Mouse (Mus musculus): ENCODE results near the gene Sec1. TPM values are rescaled to one million over a fixed set of nuclear protein-coding genes. Genes with fewer than 3 reads are reported as not detected.

The Sec1 gene
- polyA plus RNA-seq, 1 experiment from 2014 or later, result 0.43 TPM

DNA sequence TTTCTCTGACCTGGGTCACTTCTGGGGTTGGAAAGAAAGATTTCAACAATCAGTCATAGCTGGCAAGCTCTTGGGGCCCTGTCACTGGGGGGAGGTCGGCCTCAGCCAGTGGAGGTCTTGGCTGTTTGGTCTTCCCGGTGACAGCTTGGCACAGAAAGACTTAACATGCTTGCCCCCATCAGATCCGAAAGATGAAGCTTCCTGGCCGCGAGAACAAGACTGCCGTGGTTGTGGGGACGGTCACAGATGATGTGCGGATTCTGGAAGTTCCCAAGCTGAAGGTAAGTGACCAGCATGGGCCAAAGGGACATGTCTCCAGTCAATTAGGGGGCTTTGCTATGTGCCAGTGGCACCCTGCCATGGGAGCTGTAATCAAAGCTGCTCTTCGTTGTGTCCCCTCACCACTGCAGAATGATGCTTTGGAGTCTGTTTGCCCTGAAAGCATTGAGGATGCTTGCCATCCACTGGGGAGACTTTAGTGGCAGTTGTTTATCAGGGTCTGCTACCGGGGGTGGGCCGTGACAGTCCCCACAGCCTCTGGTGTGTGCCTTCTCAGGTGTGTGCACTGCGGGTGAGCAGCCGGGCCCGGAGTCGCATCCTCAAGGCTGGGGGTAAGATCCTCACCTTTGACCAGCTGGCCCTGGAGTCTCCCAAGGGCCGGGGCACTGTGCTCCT is 25.7 kb upstream of the Sec1 start:
- WGBS, result 92% methylated on average over 15 of the region's 16 CpGs
- no peaks in the 10 kb centered on the region for H3K27me3 ChIP-seq (replicated peaks; ENCODE audit: control insufficient read depth, insufficient read depth, low read length)
- no peak overlapping the region for H3K27ac ChIP-seq (ENCODE audit: low read depth, low read length)
- H3K9me3 ChIP-seq (ENCODE audit: control insufficient read depth, low read length), result no peaks in the 10 kb centered on the region
- H3K9ac ChIP-seq (ENCODE audit: low read depth, low read length), result peak overlapping the region; percentile 52
- H3K36me3 ChIP-seq (ENCODE audit: control insufficient read depth, insufficient read depth, low read length), result peaks cover 28% of the 10 kb centered on the region
- peaks cover 34% of the 10 kb centered on the region for H3K4me1 ChIP-seq (ENCODE audit: control insufficient read depth, insufficient read depth, low read depth, low read length)
- no peak for ATAC-seq
- H3K4me2 ChIP-seq (ENCODE audit: low read length), result no peak overlapping the region
- H3K4me3 ChIP-seq (ENCODE audit: low read length), result no peak overlapping the region

DNA sequence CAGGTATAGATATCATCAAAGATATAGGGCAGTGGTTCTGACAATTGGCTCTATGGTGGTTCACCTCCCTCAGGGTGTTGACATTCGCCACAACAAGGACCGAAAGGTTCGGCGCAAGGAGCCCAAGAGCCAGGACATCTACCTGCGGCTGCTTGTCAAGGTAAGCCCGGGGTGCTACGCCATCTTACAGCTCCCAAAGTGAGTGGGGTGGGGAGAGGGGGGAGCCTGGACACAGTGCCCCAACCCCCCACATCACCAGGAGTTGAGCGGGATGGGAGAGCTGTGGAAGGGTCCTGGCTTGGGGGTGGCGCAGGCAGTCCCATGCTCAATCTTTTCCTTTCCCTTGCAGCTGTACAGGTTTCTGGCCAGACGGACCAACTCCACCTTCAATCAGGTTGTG is 25.0 kb upstream of the Sec1 start:
- Histone ChIP-seq H3K27me3 (replicated peaks; ENCODE audit: control insufficient read depth, insufficient read depth, low read length) (no peaks in the 10 kb centered on the region), H3K4me1 (ENCODE audit: control insufficient read depth, insufficient read depth, low read depth, low read length) (peaks cover 39% of the 10 kb centered on the region), H3K9ac (ENCODE audit: low read depth, low read length) (peak overlapping the region; percentile 52), H3K36me3 (ENCODE audit: control insufficient read depth, insufficient read depth, low read length) (peaks cover 24% of the 10 kb centered on the region), H3K4me3 (ENCODE audit: low read length) (peak overlapping the region; percentile 71), H3K4me2 (ENCODE audit: low read length) (peak overlapping the region; percentile 64), H3K27ac (ENCODE audit: low read depth, low read length) (no peak overlapping the region), H3K9me3 (ENCODE audit: control insufficient read depth, low read length) (no peaks in the 10 kb centered on the region)
- 86% methylated on average over 10 of the region's 10 CpGs for WGBS
- no peak for ATAC-seq

DNA sequence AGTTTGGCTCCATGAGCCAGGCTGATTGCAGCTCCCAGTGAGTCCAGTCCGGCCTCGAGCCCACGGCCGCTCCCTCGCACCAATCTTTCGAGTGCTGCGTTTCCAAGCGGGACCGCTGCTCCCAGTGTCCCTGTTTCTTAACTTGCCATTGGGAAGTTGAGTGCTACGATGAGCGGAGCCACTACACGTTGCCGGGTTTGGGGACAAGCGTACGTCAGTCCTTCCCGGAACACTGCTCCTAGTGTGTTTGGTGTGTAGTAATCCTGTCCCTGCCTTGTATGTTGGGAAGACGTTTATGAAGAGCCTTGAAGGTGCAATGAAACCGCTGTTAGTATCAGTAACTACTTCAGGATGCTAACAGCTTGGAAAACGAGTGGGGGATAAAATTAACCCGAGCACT is 24.1 kb upstream of the Sec1 start:
- under 1% methylated on average over 20 of the region's 20 CpGs for WGBS
- H3K4me1 ChIP-seq (ENCODE audit: control insufficient read depth, insufficient read depth, low read depth, low read length), result peaks cover 42% of the 10 kb centered on the region
- peak overlapping the region; percentile 64 for H3K4me2 ChIP-seq (ENCODE audit: low read length)
- no peaks in the 10 kb centered on the region for H3K9me3 ChIP-seq (ENCODE audit: control insufficient read depth, low read length)
- H3K27me3 ChIP-seq (replicated peaks; ENCODE audit: control insufficient read depth, insufficient read depth, low read length), result no peaks in the 10 kb centered on the region
- peaks cover 21% of the 10 kb centered on the region for H3K36me3 ChIP-seq (ENCODE audit: control insufficient read depth, insufficient read depth, low read length)
- peak overlapping the region; percentile 89 for H3K27ac ChIP-seq (ENCODE audit: low read depth, low read length)
- no peak for ATAC-seq
- H3K4me3 ChIP-seq (ENCODE audit: low read length), result peak overlapping the region; percentile 71
- H3K9ac ChIP-seq (ENCODE audit: low read depth, low read length), result peak overlapping the region; percentile 80

DNA sequence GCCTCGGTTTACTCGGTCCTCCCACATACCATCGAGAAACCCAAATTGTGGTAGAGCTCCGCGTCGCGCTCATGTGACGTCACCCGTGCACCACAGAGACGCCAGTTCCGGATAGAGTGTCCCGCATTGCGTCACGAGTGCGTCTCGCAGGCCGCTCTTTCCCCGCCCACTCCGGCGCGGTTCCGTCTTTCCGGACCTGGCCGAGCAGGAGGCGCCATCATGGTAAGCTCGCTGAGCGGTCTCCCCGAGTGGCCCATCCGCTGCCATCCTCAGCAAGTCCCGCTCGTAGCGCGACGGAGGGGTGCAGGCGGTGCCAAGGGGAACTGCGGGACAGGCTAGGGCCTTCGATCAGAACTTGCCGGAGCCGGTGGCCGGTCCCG is 23.7 kb upstream of the Sec1 start, which contains the start of gene Sphk2:
Gene Sphk2 (minus strand): TSS at position 85 of the 380 bp plus-strand sequence.
- Histone ChIP-seq H3K36me3 (ENCODE audit: control insufficient read depth, insufficient read depth, low read length) (peaks cover 25% of the 10 kb centered on the region), H3K27me3 (replicated peaks; ENCODE audit: control insufficient read depth, insufficient read depth, low read length) (no peaks in the 10 kb centered on the region), H3K4me1 (ENCODE audit: control insufficient read depth, insufficient read depth, low read depth, low read length) (peaks cover 42% of the 10 kb centered on the region), H3K9ac (ENCODE audit: low read depth, low read length) (peak within 1 kb of the TSS; percentile 88), H3K4me3 (ENCODE audit: low read length) (peak within 1 kb of the TSS; percentile 71), H3K4me2 (ENCODE audit: low read length) (peak within 1 kb of the TSS; percentile 87), H3K9me3 (ENCODE audit: control insufficient read depth, low read length) (no peaks in the 10 kb centered on the region), H3K27ac (ENCODE audit: low read depth, low read length) (peak within 1 kb of the TSS; percentile 92)
- peak; percentile 81 for ATAC-seq
- under 1% methylated on average over 41 of the region's 41 CpGs for WGBS

DNA sequence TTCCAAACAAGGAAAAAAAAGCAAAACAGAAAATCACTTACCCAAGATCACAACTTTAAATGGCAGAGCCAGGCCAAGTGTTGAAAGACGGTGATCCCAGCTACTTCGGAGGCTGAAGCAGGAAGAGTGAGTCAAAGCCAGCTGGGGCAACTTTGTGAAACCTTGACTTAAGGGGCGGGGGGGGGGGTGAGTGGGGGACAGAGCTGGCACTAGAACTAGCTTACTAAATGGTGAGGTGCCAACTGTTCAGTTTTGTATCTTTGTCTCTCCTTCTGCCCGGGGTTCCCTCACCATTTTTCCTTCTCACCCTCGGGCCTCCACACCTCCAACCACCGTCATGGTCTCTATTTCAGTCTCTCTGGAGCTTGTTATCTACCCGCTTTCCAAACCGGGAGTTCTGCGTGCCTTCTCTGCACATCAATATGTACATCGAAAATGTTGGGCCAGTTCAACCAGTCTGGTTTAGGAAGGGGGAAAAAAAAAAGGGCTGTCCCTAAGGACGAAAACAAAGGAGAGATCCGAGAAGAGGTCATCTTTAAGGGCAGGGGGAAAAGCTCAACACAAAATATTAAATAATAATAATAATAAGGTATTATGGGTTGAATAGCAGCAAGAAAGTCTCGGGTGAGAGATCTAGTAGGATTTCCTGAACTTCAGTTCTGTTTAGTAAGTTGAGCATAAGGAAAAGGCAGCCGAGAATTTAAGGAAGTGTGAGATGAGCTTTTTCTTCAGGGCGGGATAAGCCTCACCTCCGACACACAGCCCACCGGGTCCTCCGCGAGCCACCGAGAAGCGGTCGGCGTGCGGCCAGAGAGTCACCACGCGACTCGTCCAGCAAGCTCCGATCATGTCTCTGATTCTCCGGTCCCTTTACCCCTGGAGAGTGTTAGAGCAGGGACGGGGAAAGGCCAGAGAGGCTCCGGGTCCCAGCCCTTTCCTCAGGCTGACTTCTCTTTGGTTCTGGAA is 23.0 kb upstream of the Sec1 start:
- WGBS, result 13% methylated on average over 31 of the region's 31 CpGs
- H3K4me2 ChIP-seq (ENCODE audit: low read length), result peak overlapping the region; percentile 87
- H3K27me3 ChIP-seq (replicated peaks; ENCODE audit: control insufficient read depth, insufficient read depth, low read length), result no peaks in the 10 kb centered on the region
- H3K9ac ChIP-seq (ENCODE audit: low read depth, low read length), result peak overlapping the region; percentile 88
- peaks cover 31% of the 10 kb centered on the region for H3K36me3 ChIP-seq (ENCODE audit: control insufficient read depth, insufficient read depth, low read length)
- no peaks in the 10 kb centered on the region for H3K9me3 ChIP-seq (ENCODE audit: control insufficient read depth, low read length)
- peak overlapping the region; percentile 71 for H3K4me3 ChIP-seq (ENCODE audit: low read length)
- H3K4me1 ChIP-seq (ENCODE audit: control insufficient read depth, insufficient read depth, low read depth, low read length), result peaks cover 42% of the 10 kb centered on the region
- peak overlapping the region; percentile 92 for H3K27ac ChIP-seq (ENCODE audit: low read depth, low read length)
- peak; percentile 27 for ATAC-seq

DNA sequence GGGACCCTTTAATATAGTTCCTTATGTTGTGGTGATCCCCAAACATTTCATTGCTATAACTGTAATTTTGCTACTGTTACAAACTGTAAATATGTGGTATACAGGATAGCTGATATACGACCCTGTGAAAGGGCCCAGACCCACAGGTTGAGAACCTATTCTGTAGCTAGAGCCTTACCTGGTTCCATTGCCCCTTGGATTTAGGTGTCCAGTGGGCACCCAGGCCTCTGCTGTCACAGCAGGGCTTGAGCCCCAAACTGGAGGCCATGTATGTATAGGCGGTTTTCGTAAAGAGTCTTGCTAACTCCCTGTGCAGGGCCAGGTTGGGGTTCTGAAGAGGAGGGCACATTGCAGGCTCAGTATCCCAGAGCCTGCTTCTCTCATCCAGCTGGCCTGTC is 22.3 kb upstream of the Sec1 start:
- Histone ChIP-seq H3K27me3 (replicated peaks; ENCODE audit: control insufficient read depth, insufficient read depth, low read length) (no peaks in the 10 kb centered on the region), H3K4me3 (ENCODE audit: low read length) (no peak overlapping the region), H3K4me1 (ENCODE audit: control insufficient read depth, insufficient read depth, low read depth, low read length) (peaks cover 42% of the 10 kb centered on the region), H3K36me3 (ENCODE audit: control insufficient read depth, insufficient read depth, low read length) (peaks cover 36% of the 10 kb centered on the region), H3K9ac (ENCODE audit: low read depth, low read length) (no peak overlapping the region), H3K4me2 (ENCODE audit: low read length) (peak overlapping the region; percentile 87), H3K9me3 (ENCODE audit: control insufficient read depth, low read length) (no peaks in the 10 kb centered on the region), H3K27ac (ENCODE audit: low read depth, low read length) (no peak overlapping the region)
- WGBS, result 90% methylated on average over 3 of the region's 3 CpGs
- no peak for ATAC-seq

DNA sequence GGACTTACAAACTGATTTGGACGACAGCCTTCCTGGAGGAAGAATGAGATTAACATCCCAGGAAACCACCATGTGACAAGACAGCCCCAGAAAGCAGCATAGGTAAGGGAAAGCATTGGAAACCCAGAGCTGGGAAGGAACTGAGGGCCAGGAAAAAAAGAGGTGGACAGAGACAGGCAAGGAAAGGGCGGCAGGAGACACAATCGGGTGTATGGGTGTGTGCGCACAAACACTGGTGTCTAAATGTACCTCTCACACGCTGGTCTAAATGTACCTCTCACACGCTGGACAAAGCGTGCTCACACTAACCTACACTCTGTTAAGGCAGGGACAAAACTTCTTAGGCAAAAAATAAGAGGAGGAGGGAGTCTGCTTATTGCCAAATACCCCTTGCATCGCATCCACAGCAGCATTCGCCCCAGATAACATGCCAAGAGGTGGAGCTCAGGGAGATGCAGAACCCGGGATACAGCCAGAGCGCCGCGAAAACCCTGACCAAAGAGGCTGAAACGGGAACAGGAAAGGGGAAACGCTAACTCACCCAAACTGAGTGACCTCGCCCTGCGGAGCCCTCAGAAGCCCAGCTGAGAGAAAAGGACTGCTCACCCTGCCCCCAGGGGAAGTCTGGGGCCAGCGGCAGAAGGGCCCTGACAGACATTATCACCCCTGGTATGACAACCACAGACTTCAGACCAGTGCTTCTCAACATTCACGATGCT is 21.7 kb upstream of the Sec1 start:
- Histone ChIP-seq H3K9ac (ENCODE audit: low read depth, low read length) (peak overlapping the region; percentile 39), H3K27me3 (replicated peaks; ENCODE audit: control insufficient read depth, insufficient read depth, low read length) (no peaks in the 10 kb centered on the region), H3K4me1 (ENCODE audit: control insufficient read depth, insufficient read depth, low read depth, low read length) (peaks cover 42% of the 10 kb centered on the region), H3K27ac (ENCODE audit: low read depth, low read length) (peak overlapping the region; percentile 55), H3K4me3 (ENCODE audit: low read length) (peak overlapping the region; percentile 79), H3K4me2 (ENCODE audit: low read length) (peak overlapping the region; percentile 85), H3K36me3 (ENCODE audit: control insufficient read depth, insufficient read depth, low read length) (peaks cover 40% of the 10 kb centered on the region), H3K9me3 (ENCODE audit: control insufficient read depth, low read length) (no peaks in the 10 kb centered on the region)
- 86% methylated on average over 19 of the region's 19 CpGs for WGBS
- ATAC-seq, result no peak

DNA sequence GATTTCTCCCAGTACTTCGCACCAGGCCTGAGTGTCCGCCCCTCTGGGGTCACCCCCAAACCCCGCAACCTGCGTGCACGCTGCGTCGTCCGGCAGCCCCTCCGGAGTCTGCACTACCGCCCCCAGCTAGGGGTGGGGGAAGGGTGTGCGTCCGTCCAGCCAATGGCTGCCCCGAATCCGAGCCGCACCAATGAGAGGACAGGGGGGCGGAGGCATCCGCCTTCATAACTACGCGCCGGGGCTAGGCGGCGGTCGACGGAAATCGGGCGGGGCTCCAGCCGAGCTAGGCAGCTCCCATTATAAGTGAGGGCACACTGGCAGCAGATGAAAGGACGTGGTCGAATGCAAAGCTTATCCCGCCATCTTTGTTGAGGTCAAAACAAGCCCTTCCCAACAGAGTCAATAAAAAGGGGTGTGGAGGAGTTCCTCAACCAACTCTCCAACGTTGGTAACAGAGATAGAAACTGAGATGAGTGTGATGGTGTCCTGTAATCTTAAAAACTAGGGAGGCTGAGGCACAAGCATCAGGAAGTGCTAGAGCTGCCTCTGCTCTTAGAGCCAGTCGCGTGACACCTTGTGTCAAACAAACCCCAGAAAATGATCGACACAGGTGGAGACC is 21.0 kb upstream of the Sec1 start, which contains the start of gene Rpl18:
Gene Rpl18 (plus strand): TSS at position 368 of the 619 bp plus-strand sequence.
- Histone ChIP-seq H3K4me1 (ENCODE audit: control insufficient read depth, insufficient read depth, low read depth, low read length) (peaks cover 42% of the 10 kb centered on the region), H3K4me2 (ENCODE audit: low read length) (peak within 1 kb of the TSS; percentile 85), H3K27me3 (replicated peaks; ENCODE audit: control insufficient read depth, insufficient read depth, low read length) (no peaks in the 10 kb centered on the region), H3K4me3 (ENCODE audit: low read length) (peak within 1 kb of the TSS; percentile 79), H3K9ac (ENCODE audit: low read depth, low read length) (peak within 1 kb of the TSS; percentile 85), H3K27ac (ENCODE audit: low read depth, low read length) (peak within 1 kb of the TSS; percentile 70), H3K9me3 (ENCODE audit: control insufficient read depth, low read length) (no peaks in the 10 kb centered on the region), H3K36me3 (ENCODE audit: control insufficient read depth, insufficient read depth, low read length) (peaks cover 36% of the 10 kb centered on the region)
- WGBS, result 8% methylated on average over 34 of the region's 34 CpGs
- peak; percentile 93 for ATAC-seq
